Mouse (Mus musculus) intestine, embryonic 14.5 days (tissue): ENCODE measurements at regions not wholly inside any gene's neighbourhood (a gene's known extent, or its start where the extent isn't known, plus 50 kb on each side); places are given as distances from the start of the nearest gene placed in this dataset.
A peak's percentile ranks its signal among the peaks of the same experiment; 100 is the strongest.

Source experiments
- ATAC-seq: fragments of 200-750 bp; cut with Nextera tagmentation; replicated peaks from 2 replicates; pipeline ENCODE4 v1.8.0; 2017; ENCODE audit warnings: low read depth, moderate number of reproducible peaks, moderate TSS enrichment, moderate library complexity; ENCODE audit not compliant: low FRiP score, low TSS enrichment
- DNase-seq: peaks from one replicate; pipeline ENCODE4 v3.0.0-alpha.2; 2018; ENCODE audit warnings: low spot score
- H3K27ac ChIP-seq: fragments of 300-500 bp; sonication (generic); 2 replicates; pipeline ENCODE4 v1.5.1; 2014; ENCODE audit warnings: low read depth, mild to moderate bottlenecking, control low read depth
- H3K27me3 ChIP-seq: fragments of 300-500 bp; sonication (generic); replicated peaks from 2 replicates; pipeline ENCODE4 v1.6.1; 2014; ENCODE audit warnings: low read length, control low read depth; ENCODE audit not compliant: control insufficient read depth, insufficient read depth
- H3K36me3 ChIP-seq: fragments of 300-500 bp; sonication (generic); 2 replicates; pipeline ENCODE4 v1.6.1; 2014; ENCODE audit warnings: low read length, control low read depth; ENCODE audit not compliant: control insufficient read depth, insufficient read depth
- H3K4me1 ChIP-seq: fragments of 300-500 bp; sonication (generic); replicated peaks from 2 replicates; pipeline ENCODE4 v1.6.1; 2014; ENCODE audit warnings: low read length, control low read depth, mixed read lengths; ENCODE audit not compliant: control insufficient read depth, insufficient read depth
- H3K4me2 ChIP-seq: fragments of 300-500 bp; sonication (generic); 2 replicates; pipeline ENCODE4 v1.6.1; 2014; ENCODE audit warnings: low read length
- H3K4me3 ChIP-seq: fragments of 300-500 bp; sonication (generic); 2 replicates; pipeline ENCODE4 v1.5.1; 2014; ENCODE audit warnings: low read depth, low read length, control low read depth, mixed read lengths
- H3K9ac ChIP-seq: fragments of 300-500 bp; sonication (generic); 2 replicates; pipeline ENCODE4 v1.6.1; 2014; ENCODE audit warnings: mild to moderate bottlenecking, low read length
- H3K9me3 ChIP-seq: fragments of 300-500 bp; sonication (generic); 2 replicates; pipeline ENCODE4 v1.6.1; 2016; ENCODE audit warnings: low read length, control low read depth; ENCODE audit not compliant: control insufficient read depth
- WGBS: fragments of 180-500 bp; shearing (Covaris S2); extraction: QIAGEN DNeasy Blood & Tissue Kit; methylation state at CpG from one replicate; pipeline ENCODE4 v1.1.7; 2014; 5-methylcytosine and 5-hydroxymethylcytosine counted together

- ATAC-seq (no peak), DNase-seq (no peak)
- Histone ChIP-seq H3K27me3 (peaks cover 70% of the 10 kb centered on the region), H3K27ac (no peak overlapping the region), H3K9me3 (no peaks in the 10 kb centered on the region), H3K4me3 (peak overlapping the region; percentile 16), H3K4me1 (no peaks in the 10 kb centered on the region; the same call in 1 of the 2 replicates), H3K9ac (no peak overlapping the region), H3K4me2 (peak overlapping the region; percentile 33), H3K36me3 (no peaks in the 10 kb centered on the region)
- WGBS: 15% methylated on average over 6 of the region's 6 CpGs
These were observed 469.8 kb downstream of the Vrk1 start for GRCm38 (mm10) chr12:106479878-106480194.

GRCm38 (mm10) chr12:106480281-106481060, 470.4 kb downstream of the Vrk1 start:
- 37% methylated on average over 12 of the region's 12 CpGs for WGBS
- H3K27me3 ChIP-seq: peaks cover 66% of the 10 kb centered on the region
- DNase-seq (no peak), ATAC-seq (no peak)
- no peaks in the 10 kb centered on the region; the same call in 1 of the 2 replicates for H3K4me1 ChIP-seq
- H3K36me3 ChIP-seq: no peaks in the 10 kb centered on the region
- no peak overlapping the region for H3K4me3 ChIP-seq
- no peak overlapping the region for H3K4me2 ChIP-seq
- H3K9ac ChIP-seq: no peak overlapping the region
- no peak overlapping the region for H3K27ac ChIP-seq
- H3K9me3 ChIP-seq: no peaks in the 10 kb centered on the region

- no peaks in the 10 kb centered on the region for H3K9me3 ChIP-seq
- H3K27me3 ChIP-seq: no peaks in the 10 kb centered on the region
- ATAC-seq (no peak), DNase-seq (no peak)
- no peak overlapping the region for H3K4me3 ChIP-seq
- 43% methylated on average over 12 of the region's 12 CpGs for WGBS
- no peak overlapping the region for H3K4me2 ChIP-seq
- H3K9ac ChIP-seq: no peak overlapping the region
- H3K36me3 ChIP-seq: no peaks in the 10 kb centered on the region
- H3K4me1 ChIP-seq: no peaks in the 10 kb centered on the region
- H3K27ac ChIP-seq: no peak overlapping the region
These were observed 491.7 kb downstream of the Vrk1 start for GRCm38 (mm10) chr12:106501622-106502327.

- Histone ChIP-seq H3K4me1 (no peaks in the 10 kb centered on the region), H3K9ac (no peak overlapping the region), H3K27ac (no peak overlapping the region), H3K4me2 (no peak overlapping the region), H3K4me3 (no peak overlapping the region), H3K27me3 (no peaks in the 10 kb centered on the region), H3K36me3 (no peaks in the 10 kb centered on the region), H3K9me3 (no peaks in the 10 kb centered on the region)
- DNase-seq: no peak
- 91% methylated on average over 8 of the region's 8 CpGs for WGBS
- no peak for ATAC-seq
These were observed 494.3 kb downstream of the Vrk1 start for GRCm38 (mm10) chr12:106504285-106504684.

GRCm38 (mm10) chr12:106514057-106514456, 504.0 kb downstream of the Vrk1 start:
- H3K4me2 ChIP-seq: no peak overlapping the region
- H3K9ac ChIP-seq: no peak overlapping the region
- H3K27ac ChIP-seq: no peak overlapping the region
- H3K27me3 ChIP-seq: no peaks in the 10 kb centered on the region
- no peak overlapping the region for H3K4me3 ChIP-seq
- no peaks in the 10 kb centered on the region for H3K4me1 ChIP-seq
- H3K36me3 ChIP-seq: no peaks in the 10 kb centered on the region
- 63% methylated on average over 11 of the region's 11 CpGs for WGBS
- ATAC-seq: peak; percentile 55; the same call in 1 of the 2 replicates
- no peak for DNase-seq
- H3K9me3 ChIP-seq: no peaks in the 10 kb centered on the region

- Histone ChIP-seq H3K4me2 (no peak overlapping the region), H3K27me3 (no peaks in the 10 kb centered on the region), H3K9me3 (no peaks in the 10 kb centered on the region), H3K9ac (no peak overlapping the region), H3K36me3 (no peaks in the 10 kb centered on the region), H3K4me3 (no peak overlapping the region), H3K27ac (no peak overlapping the region), H3K4me1 (no peaks in the 10 kb centered on the region)
- ATAC-seq (no peak), DNase-seq (no peak)
- WGBS: 61% methylated on average over 17 of the region's 17 CpGs
These were observed 505.3 kb downstream of the Vrk1 start for GRCm38 (mm10) chr12:106515257-106515788.

GRCm38 (mm10) chr12:106519141-106519540, 509.1 kb downstream of the Vrk1 start:
- Histone ChIP-seq H3K9ac (no peak overlapping the region), H3K4me3 (no peak overlapping the region), H3K36me3 (no peaks in the 10 kb centered on the region), H3K4me1 (no peaks in the 10 kb centered on the region), H3K27ac (no peak overlapping the region), H3K4me2 (no peak overlapping the region), H3K27me3 (no peaks in the 10 kb centered on the region), H3K9me3 (no peaks in the 10 kb centered on the region)
- DNase-seq (no peak), ATAC-seq (no peak)
- 69% methylated on average over 5 of the region's 5 CpGs for WGBS

GRCm38 (mm10) chr12:106524411-106524810, 514.4 kb downstream of the Vrk1 start:
- DNase-seq (no peak), ATAC-seq (no peak)
- Histone ChIP-seq H3K4me2 (no peak overlapping the region), H3K9ac (no peak overlapping the region), H3K4me1 (no peaks in the 10 kb centered on the region), H3K27me3 (0 out of 2 replicates have a peak, but pooled peaks cover 7% of the 10 kb centered on the region), H3K36me3 (no peaks in the 10 kb centered on the region), H3K4me3 (no peak overlapping the region), H3K27ac (no peak overlapping the region), H3K9me3 (no peaks in the 10 kb centered on the region)
- 74% methylated on average over 4 of the region's 4 CpGs for WGBS
